Mouse (Mus musculus) kidney, postnatal 25 days (tissue): Measurements from ENCODE around the gene Fkbp2.

Experiments used
- DNase-seq, 2 experiments: peaks; one replicate each; pipeline ENCODE4 v3.0.0; 2021; ENCODE audit warnings: mixed read lengths in 2 of 2

The Fkbp2 gene

DNA sequence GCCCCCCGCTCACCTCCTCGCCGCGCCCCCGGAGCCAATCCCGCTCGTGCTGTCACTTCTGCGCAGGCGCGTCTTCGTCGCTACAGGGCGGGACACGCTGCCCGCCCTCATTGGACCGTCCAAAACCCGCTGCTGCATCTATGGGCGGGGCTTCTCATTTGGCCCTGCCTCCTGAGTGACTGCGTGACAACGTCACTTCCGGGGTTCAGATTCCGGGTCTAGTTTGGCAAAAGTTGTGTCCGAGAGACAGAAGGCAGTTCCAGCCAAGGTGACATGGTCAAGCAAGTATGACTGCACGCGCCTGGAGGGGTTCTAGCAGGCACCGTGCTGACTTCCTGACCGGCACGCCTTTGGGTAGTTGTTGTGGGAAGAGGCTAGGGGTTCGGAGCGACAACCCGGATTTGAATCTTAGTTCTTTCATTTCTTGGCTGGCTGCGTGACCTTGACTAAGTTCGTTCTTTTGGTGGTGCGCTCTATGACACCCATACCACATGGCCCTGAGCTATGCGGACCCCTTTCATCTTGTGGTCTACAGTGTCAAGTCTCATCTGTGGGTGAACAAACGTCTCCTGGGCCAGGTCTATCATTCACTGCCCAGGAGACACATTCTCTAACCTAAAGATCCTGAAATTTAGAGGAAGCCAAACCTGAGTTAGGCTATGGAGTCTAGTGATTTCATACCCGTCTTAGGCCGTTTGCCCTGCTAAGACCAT is at the start of gene Fkbp2:
Gene Fkbp2 (minus strand): TSS at position 121 of the 713 bp plus-strand sequence.
- peak; percentile 99 for DNase-seq

DNA sequence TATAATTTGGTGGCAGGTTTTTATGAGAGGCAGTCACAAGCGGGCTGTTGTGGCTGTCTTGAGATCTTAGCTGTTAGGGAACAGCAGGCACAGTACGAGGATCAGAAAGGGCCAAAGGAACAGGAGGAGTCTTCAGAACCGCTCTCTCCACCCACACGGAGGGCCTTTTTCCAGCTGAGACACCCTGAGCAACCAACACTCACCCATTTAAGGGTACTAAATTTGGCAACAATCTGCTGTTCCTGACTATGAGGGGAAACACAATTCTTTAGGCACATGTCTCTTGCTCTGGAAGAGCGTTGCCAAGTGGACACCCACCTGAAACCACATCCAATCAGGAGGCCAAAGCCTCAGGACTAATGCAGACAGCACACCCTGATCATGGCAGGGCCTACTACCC is 49.2 kb upstream of the Fkbp2 start:
- no peak for DNase-seq

- peak; percentile 74 to 76 for DNase-seq
These were observed 39.9 kb upstream of the Fkbp2 start for GRCm38 (mm10) chr19:7020224-7020641.

DNA sequence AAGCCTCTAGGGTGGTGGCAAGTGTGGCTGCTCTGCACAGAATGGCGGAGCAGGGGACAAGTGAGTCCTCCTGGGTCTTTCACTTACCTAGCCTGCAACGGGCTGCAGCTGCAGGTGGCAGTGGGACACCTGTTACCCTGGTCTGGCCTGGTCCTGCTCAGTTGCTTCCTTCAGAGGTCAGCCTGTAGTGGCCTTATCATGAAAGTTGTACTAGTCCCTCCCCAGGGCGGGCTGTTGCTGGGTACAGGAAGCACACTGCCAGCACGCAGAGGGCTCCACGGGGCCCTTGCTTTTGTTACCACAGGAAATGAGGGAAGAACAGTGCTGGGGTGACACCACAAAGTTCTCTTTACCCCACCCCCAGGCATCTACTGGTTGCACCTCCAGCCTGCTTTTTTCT is 38.9 kb upstream of the Fkbp2 start, which contains the start of gene Fermt3:
Gene Fermt3 (minus strand): TSS at position 279 of the 400 bp plus-strand sequence.
- peak in 1 of 2 experiments; percentile 60 for DNase-seq

DNA sequence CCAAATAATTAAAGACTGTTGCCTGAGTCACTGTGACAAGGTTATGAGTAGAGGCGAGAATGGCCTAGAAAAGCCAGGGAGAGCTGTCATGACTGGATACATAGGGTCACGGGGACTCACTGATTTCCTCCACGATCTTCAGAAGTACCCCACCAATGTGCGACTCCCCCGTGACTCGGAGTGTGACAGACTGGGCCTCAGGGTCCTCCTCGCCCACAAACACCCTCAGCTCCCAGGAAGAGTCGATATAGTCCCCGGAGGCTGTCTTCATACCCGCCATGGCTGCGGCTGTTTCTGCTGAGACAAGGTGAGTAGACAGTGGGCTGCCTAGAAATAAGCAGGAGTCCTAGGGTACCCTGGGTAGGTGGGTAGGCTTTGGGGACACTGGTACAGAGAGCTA is 38.2 kb upstream of the Fkbp2 start:
- DNase-seq: no peak

DNA sequence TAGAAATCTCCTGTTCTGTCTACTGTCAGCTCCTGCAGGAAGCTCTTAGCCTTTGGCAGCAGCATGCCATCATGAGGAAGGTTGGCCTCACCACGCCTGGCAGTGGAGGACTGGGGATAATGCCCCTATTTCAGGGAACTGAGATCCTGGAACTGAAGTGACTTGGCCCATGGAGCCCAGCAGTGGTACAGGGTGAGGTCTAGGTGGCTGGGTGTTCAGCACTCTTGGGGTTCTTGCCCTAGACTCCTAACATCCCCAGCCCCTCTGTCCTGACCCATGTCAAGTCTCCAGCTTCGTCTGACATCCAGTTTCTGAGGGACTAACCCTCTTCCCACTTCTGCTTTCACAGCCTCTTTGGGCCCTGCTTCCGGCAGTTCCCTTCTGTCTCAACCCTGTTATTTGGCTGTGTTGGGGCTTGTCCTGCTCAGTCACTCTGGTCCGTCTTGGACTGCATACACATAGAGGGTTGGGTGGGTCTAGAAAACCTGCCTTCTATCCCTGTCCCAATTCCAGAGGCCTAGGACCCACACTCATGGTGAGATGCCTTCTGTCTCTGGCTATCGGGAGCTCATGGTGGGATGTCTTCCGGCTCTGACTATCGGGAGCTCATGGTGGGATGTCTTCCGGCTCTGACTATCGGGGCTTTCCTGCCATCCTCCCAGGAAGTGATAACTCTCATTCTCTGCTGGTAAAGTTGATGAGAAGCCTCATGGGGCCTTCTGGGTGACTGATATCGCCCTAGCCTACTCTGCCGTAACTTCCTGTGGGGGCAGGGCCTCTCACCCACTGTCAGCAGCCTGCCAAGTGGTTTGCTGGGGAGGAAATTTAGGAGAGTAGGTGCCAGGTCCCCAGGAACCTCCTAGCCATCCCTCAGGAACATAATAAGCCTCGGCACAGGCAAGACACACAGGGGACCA is 37.5 kb upstream of the Fkbp2 start:
- no peak for DNase-seq

- no peak for DNase-seq
These were observed 34.3 kb upstream of the Fkbp2 start for GRCm38 (mm10) chr19:7014481-7015135.

DNA sequence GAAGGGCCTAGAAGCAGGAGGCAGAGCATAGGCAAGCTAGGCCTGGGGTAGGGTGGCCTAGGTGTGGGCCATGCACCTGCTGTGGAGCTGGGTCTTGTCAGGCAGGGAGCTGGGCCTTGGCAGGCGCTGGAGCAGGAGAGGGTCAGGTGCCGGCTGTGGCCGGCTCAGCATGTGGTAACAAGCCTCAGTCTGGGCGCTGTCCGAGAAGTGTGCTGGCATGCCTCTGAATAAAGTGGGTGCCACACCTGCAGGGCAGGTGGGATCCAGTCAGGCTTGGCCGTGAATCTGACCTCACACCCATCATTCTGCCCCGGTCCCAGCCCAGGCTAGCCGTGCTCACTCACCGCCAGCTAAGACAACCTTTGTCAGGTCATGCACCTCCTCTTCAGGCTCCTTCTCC is 33.7 kb upstream of the Fkbp2 start:
- DNase-seq: peak in 1 of 2 experiments; percentile 58

DNA sequence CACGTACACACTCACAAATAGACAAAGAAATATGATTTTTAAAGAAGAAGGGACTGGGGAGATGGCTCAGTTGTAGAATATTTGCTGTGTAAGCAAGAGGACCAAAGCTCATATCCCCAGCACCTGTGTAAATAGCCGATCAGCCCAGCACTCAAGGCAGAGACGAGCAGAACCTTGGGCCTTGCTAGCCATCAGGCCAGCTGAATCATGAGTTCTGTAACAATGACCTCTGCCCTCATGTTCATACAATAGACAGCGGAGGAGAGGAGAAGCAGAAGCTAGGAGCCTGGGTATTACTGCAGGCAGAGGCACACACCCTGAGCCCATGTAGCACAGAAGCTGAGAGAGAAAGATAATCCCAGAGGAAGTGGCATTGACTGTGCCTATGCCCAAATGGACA is 32.1 kb upstream of the Fkbp2 start:
- no peak for DNase-seq

DNA sequence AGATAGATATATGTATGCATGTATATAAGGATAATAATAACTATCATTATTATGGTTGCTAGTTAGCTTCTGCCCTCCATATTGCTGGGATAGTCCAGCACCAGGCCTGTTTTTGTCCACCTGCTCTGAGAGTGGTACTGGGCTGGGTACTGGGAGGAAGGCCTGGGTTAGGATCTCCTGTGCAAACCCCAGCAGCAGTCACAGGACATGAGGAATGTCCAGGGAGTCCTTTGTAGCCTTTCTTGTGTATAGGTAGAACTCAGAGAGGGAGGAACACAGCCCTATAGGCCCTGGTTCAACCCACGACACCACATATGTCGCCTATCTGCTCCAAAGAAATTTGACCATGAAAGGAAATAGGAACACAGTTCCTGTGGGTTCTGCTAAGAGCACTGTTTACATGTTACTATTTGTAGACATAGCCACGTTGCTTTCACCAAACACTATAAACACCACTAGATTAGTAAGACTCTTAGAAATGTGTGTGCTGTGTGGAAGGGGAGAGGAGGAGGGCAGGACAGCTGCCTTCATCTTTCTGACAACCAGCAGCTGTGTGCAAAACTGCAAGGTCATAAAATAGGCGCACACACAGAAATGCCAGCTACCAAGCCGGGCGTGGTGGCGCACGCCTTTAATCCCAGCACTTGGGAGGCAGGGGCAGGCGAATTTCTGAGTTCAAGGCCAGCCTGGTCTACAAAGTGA is 26.7 kb upstream of the Fkbp2 start:
- DNase-seq: no peak

GRCm38 (mm10) chr19:6999360-7000063 is 19.2 kb upstream of the Fkbp2 start:
- peak in 1 of 2 experiments; percentile 40 for DNase-seq

GRCm38 (mm10) chr19:6997721-6998290 is 17.5 kb upstream of the Fkbp2 start:
- peak in 1 of 2 experiments; percentile 30 for DNase-seq

GRCm38 (mm10) chr19:6996006-6996405 is 15.7 kb upstream of the Fkbp2 start, which contains the start of the genes Nudt22 and Trpt1:
Gene Nudt22, minus strand, starts transcription at chr19:6996117.
Gene Trpt1, plus strand, starts transcription at chr19:6996131.
- peak; percentile 95 to 97 for DNase-seq

DNA sequence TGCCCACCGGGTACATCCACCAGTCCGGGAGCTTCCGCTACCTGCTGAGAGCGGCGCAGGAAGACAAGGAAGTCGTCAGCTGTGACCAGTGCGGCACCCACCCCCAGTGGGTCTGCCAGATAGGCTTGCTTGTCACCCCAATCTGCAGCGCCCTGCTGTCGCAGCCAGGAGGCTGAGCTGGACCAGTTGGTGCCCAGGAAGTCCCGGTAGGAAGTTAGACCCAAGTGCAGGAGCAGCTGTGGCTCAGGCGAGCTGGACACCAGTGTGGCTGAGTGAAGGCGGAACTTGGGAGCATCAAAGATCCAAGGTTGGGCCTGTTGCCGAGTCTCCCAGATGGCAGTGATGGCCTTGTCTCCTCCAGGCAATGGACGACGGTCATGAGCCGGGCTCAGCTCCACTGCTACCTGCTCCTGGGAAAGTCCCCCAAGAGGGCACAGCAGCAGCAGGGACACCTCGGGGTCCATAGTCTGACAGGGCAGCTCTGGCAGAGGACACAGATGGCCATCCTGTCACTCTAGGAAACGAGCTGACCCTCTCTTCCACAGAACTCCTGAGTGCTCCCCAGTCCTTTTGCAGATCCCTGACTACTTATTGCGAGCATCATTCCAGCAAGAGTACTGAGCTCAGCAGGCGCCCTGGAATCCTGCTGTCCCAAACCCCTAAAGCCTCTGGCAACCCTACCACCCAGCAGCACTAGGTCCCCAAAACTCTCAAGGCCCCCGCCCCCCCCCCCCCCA is 15.1 kb upstream of the Fkbp2 start:
- peak in 1 of 2 experiments; percentile 57 for DNase-seq

DNA sequence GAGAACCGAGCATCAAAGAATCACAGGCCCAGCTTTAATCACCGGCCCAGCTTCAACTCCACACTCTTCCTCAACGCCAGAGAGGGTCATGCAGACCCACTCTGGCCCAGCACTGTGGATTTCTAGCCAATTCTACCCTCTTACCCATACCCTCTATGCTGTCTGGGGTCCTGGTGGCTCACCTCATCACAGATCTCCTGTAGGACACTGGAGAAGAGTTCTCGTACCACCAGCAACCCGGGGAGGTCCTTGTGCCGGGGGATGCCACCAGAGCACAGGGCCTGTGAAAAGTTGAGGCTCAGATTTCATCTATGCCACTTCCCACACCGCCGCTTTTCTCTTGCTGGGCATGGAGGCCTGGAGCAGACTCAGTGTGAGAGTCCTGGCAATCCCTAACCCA is 14.2 kb upstream of the Fkbp2 start:
- DNase-seq: peak in 1 of 2 experiments; percentile 40

DNA sequence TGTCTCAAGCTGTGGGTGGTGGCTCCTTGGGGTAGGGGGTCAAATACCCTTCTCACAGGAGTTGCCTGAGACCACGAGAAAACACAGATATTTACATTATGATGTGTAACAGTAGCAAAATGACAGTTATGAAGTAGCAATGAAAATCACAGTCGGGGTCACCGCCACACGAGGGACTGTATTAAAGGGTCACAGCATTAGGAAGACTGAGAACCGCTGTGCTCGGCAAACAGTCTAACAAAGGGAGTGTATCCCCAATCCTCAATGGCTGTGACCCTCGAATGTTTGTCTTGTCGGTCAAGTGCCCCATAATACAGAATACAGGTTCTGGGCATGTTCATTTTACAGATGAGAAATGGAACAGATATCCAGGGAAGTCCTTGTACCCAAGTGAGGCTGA is 13.7 kb upstream of the Fkbp2 start:
- DNase-seq: peak in 1 of 2 experiments; percentile 20

DNA sequence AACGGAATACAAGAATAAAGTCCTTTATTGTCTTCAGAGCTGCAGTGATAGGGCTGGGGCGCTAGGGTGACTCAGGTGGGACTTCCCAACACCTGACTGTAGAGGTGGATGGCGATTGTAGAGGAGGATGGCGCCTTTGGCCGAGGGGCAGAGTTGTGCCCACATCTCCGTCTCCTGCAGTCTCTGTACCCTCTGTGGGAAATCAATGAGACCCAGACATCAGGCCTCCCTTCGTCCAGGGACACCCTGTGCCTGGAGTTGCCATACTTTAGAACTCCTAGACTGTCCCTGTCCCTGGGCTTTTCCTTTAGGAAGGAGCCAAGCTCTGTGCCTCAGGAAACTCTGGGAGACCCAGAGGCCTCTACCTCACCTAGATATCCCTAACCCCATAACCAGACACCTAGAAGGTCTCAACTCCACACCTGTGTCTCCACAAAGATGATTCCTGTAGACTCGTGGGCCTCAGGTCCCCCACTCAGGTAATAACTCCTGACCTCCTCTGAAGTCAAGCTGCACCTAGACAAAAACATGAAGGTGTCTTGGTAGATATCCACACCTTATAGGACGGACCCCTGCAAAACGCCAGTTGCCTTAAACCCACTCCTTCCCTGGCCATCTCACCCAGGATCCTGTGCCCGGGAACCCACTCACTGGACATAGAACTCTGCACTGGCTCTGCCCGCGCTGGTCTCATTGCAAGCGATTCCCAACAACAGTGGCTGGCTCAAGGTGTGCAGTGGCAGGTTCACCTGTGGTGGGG is 12.9 kb upstream of the Fkbp2 start:
- peak in 1 of 2 experiments; percentile 39 for DNase-seq

- peak in 1 of 2 experiments; percentile 98 for DNase-seq
These were observed 11.9 kb upstream of the Fkbp2 start, which contains the start of gene Dnajc4 for GRCm38 (mm10) chr19:6992011-6992858. Gene Dnajc4, minus strand, starts transcription at chr19:6992572.

GRCm38 (mm10) chr19:6991166-6991565 is 10.9 kb upstream of the Fkbp2 start:
- peak in 1 of 2 experiments; percentile 26 for DNase-seq
